Mouse (Mus musculus) CH12.LX (cell line): ENCODE measurements at regions not wholly inside any gene's neighbourhood (a gene's known extent, or its start where the extent isn't known, plus 50 kb on each side); places are given as distances from the start of the nearest gene placed in this dataset.

ENCODE experiments used
- CTCF ChIP-seq, 2 experiments: IDR thresholded peaks in 1 of 2; conservative IDR thresholded peaks in 1 of 2; 2 replicates each; pipeline ENCODE4 v1.5.1; 2011 to 2012; ENCODE audit warnings: low read depth in 2 of 2, low read length in 2 of 2, improper control_type of control experiment in 1 of 2, inconsistent platforms in 1 of 2, mild to moderate bottlenecking in 1 of 2, moderate library complexity in 1 of 2
- E2F4 ChIP-seq: IDR thresholded peaks from 2 replicates; pipeline ENCODE4 v1.6.1; 2011; ENCODE audit warnings: low read depth, low read length, improper control_type of control experiment; ENCODE audit not compliant: insufficient replicate concordance
- EP300 ChIP-seq: IDR thresholded peaks from 2 replicates; pipeline ENCODE4 v1.6.1; 2011; ENCODE audit warnings: low read length, improper control_type of control experiment
- MAFK ChIP-seq: IDR thresholded peaks from 2 replicates; pipeline ENCODE4 v1.6.1; 2011; ENCODE audit warnings: low read length, improper control_type of control experiment; ENCODE audit not compliant: insufficient replicate concordance
- MAX ChIP-seq: IDR thresholded peaks from 2 replicates; pipeline ENCODE4 v1.6.1; 2011; ENCODE audit warnings: low read length, improper control_type of control experiment
- MAZ ChIP-seq: IDR thresholded peaks from 2 replicates; pipeline ENCODE4 v1.6.1; 2012; ENCODE audit warnings: low read depth, mild to moderate bottlenecking, inconsistent platforms, low read length, improper control_type of control experiment, moderate library complexity
- POLR2A ChIP-seq: IDR thresholded peaks from 2 replicates; pipeline ENCODE4 v1.6.1; 2011; ENCODE audit warnings: low read depth, mild to moderate bottlenecking, improper control_type of control experiment, low read length
- SMC3 ChIP-seq: IDR thresholded peaks from 2 replicates; pipeline ENCODE4 v1.6.1; 2011; ENCODE audit warnings: low read depth, low read length, improper control_type of control experiment
- TBP ChIP-seq: conservative IDR thresholded peaks from 2 replicates; pipeline ENCODE4 v1.6.1; 2011; ENCODE audit warnings: low read depth, low read length, improper control_type of control experiment
- TCF12 ChIP-seq: IDR thresholded peaks from 2 replicates; pipeline ENCODE4 v1.6.1; 2014; ENCODE audit warnings: low read depth, mild to moderate bottlenecking, inconsistent platforms, low read length, improper control_type of control experiment
- USF1 ChIP-seq: IDR thresholded peaks from 2 replicates; pipeline ENCODE4 v1.6.1; 2014; ENCODE audit warnings: low read depth, mild to moderate bottlenecking, inconsistent platforms, low read length, improper control_type of control experiment
- ZKSCAN1 ChIP-seq: IDR thresholded peaks from 2 replicates; pipeline ENCODE4 v1.6.1; 2012; ENCODE audit warnings: low read depth, inconsistent platforms, low read length, improper control_type of control experiment, borderline replicate concordance
- ZNF384 ChIP-seq: IDR thresholded peaks from 2 replicates; pipeline ENCODE4 v1.6.1; 2012; ENCODE audit warnings: low read depth, low read length, improper control_type of control experiment, inconsistent platforms

DNA sequence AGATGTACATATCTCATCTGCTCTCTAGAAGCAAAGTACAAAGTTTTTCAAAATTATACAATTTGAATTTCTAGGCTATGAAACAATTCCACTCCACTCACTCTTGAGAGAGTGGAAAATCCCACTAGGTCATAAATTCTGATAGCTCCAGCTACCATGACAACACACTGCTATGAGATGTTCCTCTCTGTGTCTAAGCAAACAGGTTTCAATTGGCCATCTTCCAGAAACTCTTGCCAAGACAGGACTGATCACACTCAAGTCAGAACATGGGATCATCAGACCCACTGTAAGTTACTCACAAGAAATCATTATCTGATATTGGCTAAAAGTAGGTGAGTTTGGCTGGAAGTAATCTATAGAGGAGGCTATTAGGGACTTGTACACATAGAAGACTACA lies 320.4 kb downstream of the Isl1 start:
- TF ChIP-seq CTCF (conservative IDR thresholded peaks at IDR 0.05 in 1 of 2, IDR thresholded peaks at IDR 0.05 in 1 of 2; ENCODE audit: low read depth in 2 of 2, low read length in 2 of 2) = no peak
- TF ChIP-seq ZKSCAN1 = no peak
- no peak for TF ChIP-seq EP300
- no peak for TF ChIP-seq ZNF384
- no peak for TF ChIP-seq USF1
- no peak for TF ChIP-seq TCF12
- no peak for TF ChIP-seq POLR2A
- no peak for TF ChIP-seq MAX
- no peak for TF ChIP-seq MAFK
- no peak for TF ChIP-seq MAZ
- TF ChIP-seq E2F4 = no peak
- TF ChIP-seq TBP = no peak
- TF ChIP-seq SMC3 = no peak
